Mouse (Mus musculus) limb, embryonic 11.5 days (tissue): Measurements from ENCODE around the gene 9130230L23Rik. TPM values are rescaled to one million over a fixed set of nuclear protein-coding genes. Genes with fewer than 3 reads are reported as not detected.
A peak's percentile ranks its signal among the peaks of the same experiment; 100 is the strongest.

ENCODE experiments used
- ATAC-seq: fragments of 200-750 bp; cut with Nextera tagmentation; 2 replicates; pipeline ENCODE4 v1.8.0; 2017; ENCODE audit warnings: low read depth; ENCODE audit not compliant: insufficient number of reproducible peaks, low FRiP score, low TSS enrichment
- DNase-seq: peaks from one replicate; pipeline ENCODE4 v3.0.0-alpha.2; 2015; ENCODE audit warnings: low spot score
- H3K27ac ChIP-seq: fragments of 300-500 bp; sonication (generic); replicated peaks from 2 replicates; pipeline ENCODE4 v1.5.1; 2014; ENCODE audit warnings: low read depth, mild to moderate bottlenecking, low read length
- H3K27me3 ChIP-seq: fragments of 300-500 bp; sonication (generic); 2 replicates; pipeline ENCODE4 v1.6.1; 2014; ENCODE audit warnings: mild to moderate bottlenecking, low read length, mixed read lengths; ENCODE audit not compliant: control insufficient read depth, insufficient read depth
- H3K36me3 ChIP-seq: fragments of 300-500 bp; sonication (generic); 2 replicates; pipeline ENCODE4 v1.6.1; 2014; ENCODE audit warnings: mild to moderate bottlenecking, low read length, moderate library complexity, mixed read lengths; ENCODE audit not compliant: control insufficient read depth, insufficient read depth
- H3K4me1 ChIP-seq: fragments of 300-500 bp; sonication (generic); 2 replicates; pipeline ENCODE4 v1.6.1; 2014; ENCODE audit warnings: low read length, mixed read lengths; ENCODE audit not compliant: control insufficient read depth, insufficient read depth
- H3K4me2 ChIP-seq: fragments of 300-500 bp; sonication (generic); 2 replicates; pipeline ENCODE4 v1.6.1; 2014; ENCODE audit warnings: low read depth, mild to moderate bottlenecking, moderate library complexity; ENCODE audit not compliant: severe bottlenecking
- H3K4me3 ChIP-seq: fragments of 300-500 bp; sonication (generic); 2 replicates; pipeline ENCODE4 v1.5.1; 2014; ENCODE audit warnings: low read depth, low read length
- H3K9ac ChIP-seq: fragments of 300-500 bp; sonication (generic); 2 replicates; pipeline ENCODE4 v1.6.1; 2014; ENCODE audit warnings: mild to moderate bottlenecking, low read length
- H3K9me3 ChIP-seq: fragments of 300-500 bp; sonication (generic); 2 replicates; pipeline ENCODE4 v1.6.1; 2016; ENCODE audit warnings: low read length; ENCODE audit not compliant: control insufficient read depth
- WGBS: fragments of 180-500 bp; shearing (Covaris S2); extraction: QIAGEN DNeasy Blood & Tissue Kit; methylation state at CpG from one replicate; pipeline ENCODE4 v1.1.7; 2014; 5-methylcytosine and 5-hydroxymethylcytosine counted together
- polyA plus RNA-seq: library from polyadenylated mRNA; unstranded; fragments of >200 nt; fragmentation: Nextera tagmentation; extraction: Ambion mirVana; gene quantifications from 2 replicates; pipeline ENCODE4 v1.2.1, GENCODE M21; 2014

The 9130230L23Rik gene
- polyA plus RNA-seq, 1 experiment from 2014 or later: not detected

DNA sequence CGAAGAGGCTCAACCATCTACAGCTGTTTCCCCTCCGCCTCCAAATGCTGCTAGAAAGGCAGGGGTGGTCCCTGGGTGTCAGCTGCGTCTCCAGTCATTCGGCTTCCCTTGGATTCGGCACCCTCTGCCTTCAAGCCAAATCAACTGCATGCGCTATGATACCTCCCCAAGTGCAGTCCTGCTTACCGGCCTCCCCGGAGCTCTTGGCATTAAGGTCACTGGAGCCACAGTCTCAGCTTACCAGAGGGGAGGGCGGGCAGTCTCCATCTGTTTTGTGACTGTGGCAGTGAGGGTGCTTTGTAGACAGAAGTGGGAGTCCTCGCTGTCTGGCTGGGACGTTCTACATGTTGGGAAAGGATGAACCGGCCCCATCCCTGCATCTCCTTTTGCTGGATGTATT lies 37.0 kb downstream of the 9130230L23Rik start:
- no peak overlapping the region for H3K4me3 ChIP-seq
- WGBS: 55% methylated on average over 12 of the region's 12 CpGs
- no peaks in the 10 kb centered on the region for H3K36me3 ChIP-seq
- H3K9me3 ChIP-seq: no peaks in the 10 kb centered on the region
- H3K4me1 ChIP-seq: no peaks in the 10 kb centered on the region
- DNase-seq (no peak), ATAC-seq (no peak)
- H3K27ac ChIP-seq: no peak overlapping the region
- no peak overlapping the region for H3K9ac ChIP-seq
- no peak overlapping the region for H3K4me2 ChIP-seq
- no peaks in the 10 kb centered on the region for H3K27me3 ChIP-seq

DNA sequence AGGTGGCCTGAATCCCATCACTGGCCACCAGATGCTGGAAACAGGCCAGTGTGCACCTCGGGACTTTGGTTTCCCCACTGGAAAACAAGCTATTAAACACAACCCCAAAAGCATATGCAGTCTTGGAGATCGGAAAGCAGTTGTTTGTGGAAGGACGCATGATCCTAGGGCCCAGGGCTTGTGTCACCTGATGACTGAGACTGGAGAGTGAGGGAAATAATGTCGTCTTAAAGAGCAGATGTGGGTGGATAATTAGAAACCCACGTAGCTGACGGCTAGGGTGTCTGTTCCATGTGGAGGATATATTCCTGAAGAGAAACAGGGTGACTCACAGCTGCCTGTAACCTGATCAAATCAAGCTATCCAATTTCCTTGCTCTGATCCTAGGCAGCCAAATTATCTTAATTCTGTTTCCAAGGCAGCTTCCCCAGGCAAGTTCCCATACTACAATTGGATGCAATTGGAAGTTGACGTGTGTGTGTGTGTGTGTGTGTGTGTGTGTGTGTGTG lies 38.3 kb downstream of the 9130230L23Rik start:
- H3K9ac ChIP-seq: no peak overlapping the region
- H3K4me3 ChIP-seq: no peak overlapping the region
- H3K4me2 ChIP-seq: no peak overlapping the region
- no peak overlapping the region for H3K27ac ChIP-seq
- no peaks in the 10 kb centered on the region for H3K9me3 ChIP-seq
- no peaks in the 10 kb centered on the region for H3K27me3 ChIP-seq
- WGBS: 36% methylated on average over 7 of the region's 7 CpGs
- H3K36me3 ChIP-seq: no peaks in the 10 kb centered on the region
- no peaks in the 10 kb centered on the region for H3K4me1 ChIP-seq
- DNase-seq (no peak), ATAC-seq (no peak)

DNA sequence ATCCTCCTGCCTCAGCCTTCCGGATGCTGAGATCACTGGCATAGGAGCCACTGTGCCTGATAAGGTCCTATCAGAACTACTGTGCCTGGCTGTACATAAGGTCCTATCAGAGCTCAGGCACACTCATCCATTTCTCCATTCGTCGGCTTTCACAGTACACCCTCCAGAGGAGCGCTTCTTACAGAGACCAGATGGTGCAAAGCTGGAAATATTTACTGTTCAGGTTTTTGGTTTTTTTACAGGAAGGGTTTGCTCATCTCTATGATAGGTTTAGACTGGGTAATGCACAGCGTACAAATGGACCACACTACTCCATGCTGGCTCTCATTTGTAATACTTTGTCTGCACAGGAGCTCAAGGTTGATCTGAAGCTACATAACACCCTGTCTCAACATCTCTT lies 40.8 kb downstream of the 9130230L23Rik start:
- no peak overlapping the region for H3K9ac ChIP-seq
- H3K4me3 ChIP-seq: no peak overlapping the region
- H3K4me2 ChIP-seq: no peak overlapping the region
- no peak for ATAC-seq
- H3K27ac ChIP-seq: no peak overlapping the region
- H3K4me1 ChIP-seq: no peaks in the 10 kb centered on the region
- H3K27me3 ChIP-seq: no peaks in the 10 kb centered on the region
- WGBS: 90% methylated on average over 5 of the region's 5 CpGs
- no peaks in the 10 kb centered on the region for H3K9me3 ChIP-seq
- H3K36me3 ChIP-seq: no peaks in the 10 kb centered on the region
- no peak for DNase-seq

DNA sequence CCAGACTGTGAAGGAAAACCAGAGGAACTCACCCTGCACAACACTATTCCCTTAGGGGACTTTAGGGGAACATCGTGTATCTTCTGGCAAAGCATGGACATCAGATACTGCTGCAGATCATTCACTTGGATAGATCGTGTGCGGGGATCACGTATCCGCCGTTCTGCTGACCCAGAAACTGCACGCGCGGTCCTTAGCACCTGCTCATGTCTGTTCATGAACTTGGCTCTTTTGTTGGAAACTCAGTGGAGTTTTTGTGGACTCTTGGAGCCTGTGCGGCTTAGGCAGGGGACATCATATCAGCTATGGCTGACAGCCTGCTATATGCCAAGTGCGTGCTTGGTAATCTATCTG lies 43.5 kb downstream of the 9130230L23Rik start:
- H3K36me3 ChIP-seq: no peaks in the 10 kb centered on the region
- no peak overlapping the region for H3K9ac ChIP-seq
- no peaks in the 10 kb centered on the region for H3K9me3 ChIP-seq
- H3K4me2 ChIP-seq: no peak overlapping the region
- no peak overlapping the region for H3K27ac ChIP-seq
- no peak overlapping the region for H3K4me3 ChIP-seq
- H3K4me1 ChIP-seq: no peaks in the 10 kb centered on the region
- no peaks in the 10 kb centered on the region for H3K27me3 ChIP-seq
- 88% methylated on average over 11 of the region's 11 CpGs for WGBS
- DNase-seq: no peak
- ATAC-seq: no peak

DNA sequence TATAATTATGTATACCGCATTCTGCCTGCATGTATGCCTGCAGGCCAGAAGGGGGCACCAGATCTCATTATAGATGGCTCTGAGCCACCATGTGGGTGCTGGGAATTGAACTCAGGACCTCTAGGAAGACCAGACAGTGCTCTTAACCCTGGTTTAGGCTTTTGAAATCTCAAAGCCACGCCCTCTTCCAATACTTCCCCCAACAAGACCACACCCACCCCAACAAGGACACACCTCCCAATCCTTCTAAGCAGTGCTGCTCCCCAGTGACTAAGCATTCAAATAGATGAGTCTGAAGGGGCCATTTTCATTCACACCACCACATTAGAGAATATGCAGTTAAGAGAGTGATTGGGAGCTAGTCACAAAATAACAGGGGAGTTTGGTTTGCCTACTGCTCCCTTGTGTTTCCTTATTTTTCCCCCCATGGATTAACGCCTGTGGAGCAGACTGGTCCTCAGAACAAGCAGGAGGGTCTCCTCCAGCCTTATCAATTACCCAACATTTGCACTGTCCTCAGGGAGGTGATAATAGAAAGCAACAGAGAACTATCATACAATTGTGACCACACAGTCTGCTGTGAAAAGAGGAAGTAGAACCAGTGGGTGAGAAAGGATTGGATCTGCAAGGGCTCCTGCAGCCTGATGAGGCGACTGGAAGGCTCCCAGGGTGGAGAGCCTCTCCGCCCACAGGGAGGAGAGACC lies 44.0 kb downstream of the 9130230L23Rik start:
- no peaks in the 10 kb centered on the region for H3K36me3 ChIP-seq
- no peaks in the 10 kb centered on the region for H3K4me1 ChIP-seq
- H3K27ac ChIP-seq: no peak overlapping the region
- no peak overlapping the region for H3K9ac ChIP-seq
- no peak for ATAC-seq
- 78% methylated on average over 5 of the region's 5 CpGs for WGBS
- H3K27me3 ChIP-seq: no peaks in the 10 kb centered on the region
- H3K9me3 ChIP-seq: no peaks in the 10 kb centered on the region
- DNase-seq: no peak
- H3K4me3 ChIP-seq: no peak overlapping the region
- no peak overlapping the region for H3K4me2 ChIP-seq

DNA sequence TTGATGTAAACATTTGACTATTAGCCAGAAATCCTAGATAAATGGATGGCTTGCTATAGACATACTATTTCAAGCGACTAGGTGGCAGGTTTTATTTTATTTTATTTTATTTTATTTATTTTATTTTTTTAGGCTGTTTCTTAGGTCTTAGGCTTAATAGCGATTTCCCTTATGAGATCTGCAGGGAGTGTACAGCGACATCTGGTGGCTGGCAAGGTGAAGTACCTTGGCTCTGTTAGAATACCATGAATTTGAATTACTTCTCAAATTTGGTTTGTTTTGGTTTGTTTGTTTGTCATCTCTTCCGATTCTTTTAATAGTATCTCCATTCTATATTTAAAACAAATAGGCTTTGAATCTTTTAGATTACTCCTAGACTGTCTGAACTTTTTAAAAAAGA lies 45.5 kb downstream of the 9130230L23Rik start:
- Histone ChIP-seq H3K4me3 (no peak overlapping the region), H3K27me3 (no peaks in the 10 kb centered on the region), H3K9me3 (no peaks in the 10 kb centered on the region), H3K4me1 (no peaks in the 10 kb centered on the region), H3K9ac (no peak overlapping the region), H3K4me2 (no peak overlapping the region), H3K27ac (no peak overlapping the region), H3K36me3 (no peaks in the 10 kb centered on the region)
- WGBS: 7% methylated on average over 4 of the region's 4 CpGs
- no peak for ATAC-seq
- DNase-seq: peak; percentile 54

DNA sequence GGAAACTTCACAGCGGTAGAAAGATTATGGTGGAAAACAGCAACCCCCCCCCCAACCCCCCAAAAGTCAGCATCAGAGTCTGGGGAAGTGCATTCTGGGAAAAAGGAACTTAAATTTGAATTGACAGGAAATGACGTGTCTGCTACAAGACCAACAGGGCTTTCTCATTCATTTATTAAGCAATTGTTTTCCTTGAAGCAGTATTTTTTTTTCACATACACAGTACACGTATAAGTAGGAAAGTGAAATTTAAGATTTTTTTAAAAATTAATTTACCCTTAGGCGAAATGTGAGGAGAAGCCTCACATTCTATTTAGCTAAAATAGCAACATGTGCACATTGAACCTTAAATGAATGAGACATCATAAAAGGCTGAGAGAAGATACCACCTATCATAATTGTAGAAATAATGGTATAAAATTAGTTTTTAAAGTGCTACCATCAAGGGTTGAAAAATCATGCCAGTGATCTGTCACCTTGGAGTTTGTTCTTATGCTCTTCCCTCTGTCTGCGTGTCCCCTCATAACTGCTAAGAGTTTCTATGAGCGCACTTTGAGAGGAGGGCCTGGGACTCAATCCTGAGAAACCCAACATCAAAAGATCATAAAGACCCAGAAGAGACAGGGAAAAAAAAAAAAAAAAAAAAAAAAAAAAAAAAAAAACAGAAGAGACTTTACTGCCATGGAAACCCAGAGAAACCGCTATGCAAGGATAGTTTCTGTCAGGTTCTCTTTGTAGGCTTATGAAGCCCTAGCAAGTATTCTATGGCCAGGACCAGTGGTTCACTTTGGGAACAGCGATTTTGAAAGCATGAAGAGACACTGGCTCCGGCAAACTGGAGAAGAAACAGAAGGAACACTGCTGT lies 47.7 kb downstream of the 9130230L23Rik start:
- no peak for DNase-seq
- no peak for ATAC-seq
- Histone ChIP-seq H3K4me1 (no peaks in the 10 kb centered on the region), H3K27ac (no peak overlapping the region), H3K4me2 (peak overlapping the region; percentile 23; the same call in 1 of the 2 replicates), H3K4me3 (no peak overlapping the region), H3K9ac (no peak overlapping the region), H3K9me3 (no peaks in the 10 kb centered on the region), H3K27me3 (no peaks in the 10 kb centered on the region), H3K36me3 (no peaks in the 10 kb centered on the region)
- WGBS: 78% methylated on average over 9 of the region's 9 CpGs

DNA sequence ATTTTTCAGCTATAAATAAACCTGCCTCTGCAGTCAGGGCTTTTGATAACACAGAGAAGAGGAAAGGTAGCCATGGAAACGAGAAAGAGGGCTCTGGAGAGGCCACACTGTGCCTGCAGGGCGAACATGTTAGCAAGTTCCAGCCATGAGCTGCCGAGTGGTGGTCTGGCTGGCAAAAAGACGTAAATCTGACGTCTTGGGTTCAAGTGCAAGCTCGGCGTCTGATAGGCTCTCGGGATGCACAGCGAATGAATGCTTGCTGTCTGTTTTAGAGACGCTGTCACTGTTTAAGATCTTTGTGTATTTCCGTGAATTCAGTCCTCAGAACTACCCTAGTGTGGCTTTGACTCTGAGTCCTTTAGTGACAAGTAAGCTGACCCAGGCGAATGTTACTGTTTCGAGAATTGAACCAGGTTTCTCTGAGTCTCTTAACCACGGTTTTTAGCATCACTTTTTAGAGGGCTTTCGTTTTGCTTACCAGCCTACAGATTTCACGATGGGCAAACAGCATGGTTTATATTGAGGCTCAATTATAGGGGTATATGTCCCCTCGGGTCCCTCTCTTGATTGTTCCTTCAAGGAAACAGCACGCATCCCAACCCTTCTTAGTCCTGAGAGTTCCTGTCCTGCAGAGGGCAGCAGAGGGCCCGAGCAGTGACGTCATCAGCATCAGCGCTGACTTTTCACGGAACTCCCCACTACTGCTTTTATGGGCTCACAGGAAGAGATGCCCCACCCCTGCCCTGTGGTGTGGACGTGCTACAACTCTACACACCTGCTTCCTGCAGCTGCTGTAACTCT lies 48.5 kb downstream of the 9130230L23Rik start:
- Histone ChIP-seq H3K9ac (no peak overlapping the region), H3K4me2 (peak overlapping the region; percentile 23; the same call in 1 of the 2 replicates), H3K4me1 (peaks cover under 1% of the 10 kb centered on the region; the same call in 1 of the 2 replicates), H3K36me3 (no peaks in the 10 kb centered on the region), H3K27me3 (no peaks in the 10 kb centered on the region), H3K9me3 (no peaks in the 10 kb centered on the region), H3K4me3 (no peak overlapping the region), H3K27ac (no peak overlapping the region)
- ATAC-seq (peak; percentile 28; the same call in 1 of the 2 replicates), DNase-seq (peak; percentile 92)
- 44% methylated on average over 23 of the region's 23 CpGs for WGBS
